In the genomic region with DNA sequence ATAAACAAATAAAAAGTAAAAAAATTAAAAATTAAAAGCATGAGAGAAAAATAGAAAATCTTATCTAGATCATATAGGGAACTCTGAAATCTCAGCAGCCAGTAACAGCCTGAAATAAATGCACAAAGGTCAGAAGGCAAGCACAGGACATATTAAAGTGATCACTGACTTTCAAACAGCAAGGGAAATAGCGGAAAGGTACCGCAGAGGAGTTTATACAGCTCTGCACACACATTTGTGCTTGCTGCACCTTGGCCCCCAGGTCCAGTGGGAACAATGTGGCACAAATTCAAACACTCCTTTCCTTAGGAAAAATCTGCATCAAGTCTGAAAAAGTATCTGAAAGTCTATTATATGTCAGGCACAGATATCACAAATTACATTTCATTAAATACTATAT, we compare ENCODE assay signal across 23 mouse cellular contexts.
A peak's percentile ranks its signal among the peaks of the same experiment; 100 is the strongest.
DNase-seq lines count a peak whose midpoint lies in the region; ATAC-seq and TF ChIP-seq lines count a peak whose summit lies in the region.
"Had no signal": no experiment of that assay in that cellular context is flagged by ENCODE, and none has a peak within 500 bp of the region (broad histone marks: within the 10 kb centered on the region; RNA-seq: fewer than 3 reads in every experiment).

No protein-coding gene starts in this region.

- no peaks in the 10 kb centered on the region for H3K9me3 ChIP-seq in intestine, embryonic 16.5 days (ENCODE audit: control insufficient read depth, low read length)
- no peaks in the 10 kb centered on the region for H3K9me3 ChIP-seq in intestine, embryonic 15.5 days
- no peaks in the 10 kb centered on the region for H3K9me3 ChIP-seq in liver, embryonic 11.5 days (ENCODE audit: control insufficient read depth, low read length)
- H3K9me3 ChIP-seq in liver, postnatal 0 days (ENCODE audit: low read length), result no peaks in the 10 kb centered on the region
- no peaks in the 10 kb centered on the region for H3K9me3 ChIP-seq in liver, embryonic 12.5 days (replicated peaks)
- H3K9me3 ChIP-seq: G1E had no signal

- TF ChIP-seq POLR2A in liver, adult 2 months (IDR thresholded peaks at IDR 0.05; ENCODE audit: extremely low read depth, insufficient read depth, low read length), result no peak

- H3K4me3 ChIP-seq in intestine, embryonic 16.5 days (ENCODE audit: low read length), result no peak overlapping the region
- no peak overlapping the region for H3K4me3 ChIP-seq in intestine, embryonic 15.5 days (replicated peaks)
- H3K4me3 ChIP-seq in liver, adult 2 months (ENCODE audit: insufficient read depth, low read depth, low read length), result no peak overlapping the region
- H3K4me3 ChIP-seq in liver, embryonic 11.5 days (ENCODE audit: low read depth, low read length), result no peak overlapping the region
- H3K4me3 ChIP-seq in liver, postnatal 0 days (ENCODE audit: low read depth, low read length), result no peak overlapping the region
- no peak overlapping the region for H3K4me3 ChIP-seq in liver, embryonic 12.5 days
- H3K4me3 ChIP-seq in brown adipose tissue, adult 24 weeks (ENCODE audit: insufficient read depth, low read depth, low read length), result no peak overlapping the region

- WGBS in intestine, embryonic 16.5 days, result 76% methylated on average over 2 of the region's 2 CpGs
- WGBS in intestine, embryonic 15.5 days, result 74% methylated on average over 2 of the region's 2 CpGs
- WGBS in liver, adult 2 months, result 52% methylated on average over 2 of the region's 2 CpGs
- WGBS in liver, embryonic 11.5 days, result 79% methylated on average over 2 of the region's 2 CpGs
- 78% methylated on average over 2 of the region's 2 CpGs for WGBS in liver, postnatal 0 days (ENCODE audit: insufficient replicate concordance)
- 90% methylated on average over 2 of the region's 2 CpGs for WGBS in liver, embryonic 12.5 days (ENCODE audit: insufficient replicate concordance)

- peak; percentile 19 for DNase-seq in liver, adult 2 months (ENCODE audit: extremely low read depth, low read depth, low spot score)
- DNase-seq in liver, embryonic 11.5 days (ENCODE audit: low spot score), result no peak
- no peak for DNase-seq in liver, postnatal 0 days
- no peak for DNase-seq in ovary, adult 18-20 months (ENCODE audit: low spot score)
- DNase-seq: adrenal gland, adult 2 months; adrenal gland, adult 8-10 months; adrenal gland, postnatal 10 days; adrenal gland, postnatal 14 days; adrenal gland, postnatal 25 days; adrenal gland, postnatal 36 days; B cell, adult 2 months; cerebellum, adult 11 months; cerebellum, adult 11-12 months; cerebellum, adult 18-20 months had no signal

- H3K27me3 ChIP-seq in intestine, embryonic 16.5 days (replicated peaks; ENCODE audit: control insufficient read depth, insufficient read depth, low read length), result no peaks in the 10 kb centered on the region
- no peaks in the 10 kb centered on the region for H3K27me3 ChIP-seq in intestine, embryonic 15.5 days (replicated peaks)
- no peaks in the 10 kb centered on the region for H3K27me3 ChIP-seq in liver, adult 2 months (ENCODE audit: control insufficient read depth, insufficient read depth, low read length)
- no peaks in the 10 kb centered on the region for H3K27me3 ChIP-seq in liver, embryonic 11.5 days (replicated peaks; ENCODE audit: control insufficient read depth, insufficient read depth, low read length)
- H3K27me3 ChIP-seq in liver, postnatal 0 days (ENCODE audit: insufficient read depth, low read length), result no peaks in the 10 kb centered on the region
- H3K27me3 ChIP-seq in liver, embryonic 12.5 days (replicated peaks), result no peaks in the 10 kb centered on the region
- H3K27me3 ChIP-seq: CH12.LX, Patski had no signal

- H3K27ac ChIP-seq in intestine, embryonic 16.5 days (ENCODE audit: low read length), result no peak overlapping the region
- H3K27ac ChIP-seq in intestine, embryonic 15.5 days, result no peak overlapping the region
- H3K27ac ChIP-seq in liver, adult 2 months (replicated peaks; ENCODE audit: insufficient read depth, low read depth, low read length), result no peak overlapping the region
- no peak overlapping the region for H3K27ac ChIP-seq in liver, embryonic 11.5 days (ENCODE audit: low read depth, low read length)
- no peak overlapping the region for H3K27ac ChIP-seq in liver, postnatal 0 days (ENCODE audit: low read depth)
- H3K27ac ChIP-seq in liver, embryonic 12.5 days, result no peak overlapping the region
- H3K27ac ChIP-seq in brown adipose tissue, adult 24 weeks (replicated peaks; ENCODE audit: low read depth, low read length), result peak overlapping the region; percentile 24; the same call in 1 of the 2 replicates

- no peaks in the 10 kb centered on the region for H3K4me1 ChIP-seq in intestine, embryonic 16.5 days (ENCODE audit: control insufficient read depth, insufficient read depth, low read length)
- no peaks in the 10 kb centered on the region for H3K4me1 ChIP-seq in intestine, embryonic 15.5 days (replicated peaks)
- peaks cover 2% of the 10 kb centered on the region; the same call in 1 of the 2 replicates for H3K4me1 ChIP-seq in liver, adult 2 months (ENCODE audit: control insufficient read depth, insufficient read depth, low read length)
- no peaks in the 10 kb centered on the region for H3K4me1 ChIP-seq in liver, embryonic 11.5 days (replicated peaks; ENCODE audit: control insufficient read depth, insufficient read depth, low read length)
- no peaks in the 10 kb centered on the region for H3K4me1 ChIP-seq in liver, postnatal 0 days (ENCODE audit: insufficient read depth)
- H3K4me1 ChIP-seq in liver, embryonic 12.5 days, result no peaks in the 10 kb centered on the region
- H3K4me1 ChIP-seq in brown adipose tissue, adult 24 weeks (ENCODE audit: control insufficient read depth, insufficient read depth, insufficient read length, low read length), result no peaks in the 10 kb centered on the region

- H3K9ac ChIP-seq in intestine, embryonic 16.5 days (ENCODE audit: low read depth, low read length), result no peak overlapping the region
- no peak overlapping the region for H3K9ac ChIP-seq in intestine, embryonic 15.5 days
- no peak overlapping the region for H3K9ac ChIP-seq in liver, adult 2 months (ENCODE audit: low read depth, low read length)
- H3K9ac ChIP-seq in liver, embryonic 11.5 days (ENCODE audit: low read depth, low read length), result no peak overlapping the region
- H3K9ac ChIP-seq in liver, postnatal 0 days (replicated peaks), result no peak overlapping the region
- H3K9ac ChIP-seq in liver, embryonic 12.5 days, result no peak overlapping the region

- no peak for TF ChIP-seq CTCF in liver, adult 2 months (IDR thresholded peaks at IDR 0.05; ENCODE audit: low read depth, low read length)
- no peak for TF ChIP-seq CTCF in liver, postnatal 0 days (IDR thresholded peaks at IDR 0.05; ENCODE audit: low read depth)

- ATAC-seq in intestine, embryonic 16.5 days, result peak; percentile 60
- no peak for ATAC-seq in intestine, embryonic 15.5 days
- ATAC-seq in liver, embryonic 11.5 days (replicated peaks; ENCODE audit: low FRiP score), result no peak
- peak; percentile 62; the same call in 1 of the 2 replicates for ATAC-seq in liver, postnatal 0 days
- no peak for ATAC-seq in liver, embryonic 12.5 days
- ATAC-seq: activated CD4-positive, CD25-positive, alpha-beta regulatory T cell, adult 4 months; CD4-positive, CD25-positive, alpha-beta regulatory T cell, adult 4 months; Patski had no signal

- H3K4me2 ChIP-seq in intestine, embryonic 16.5 days (ENCODE audit: low read depth, low read length), result no peak overlapping the region
- no peak overlapping the region for H3K4me2 ChIP-seq in intestine, embryonic 15.5 days (replicated peaks)
- no peak overlapping the region for H3K4me2 ChIP-seq in liver, embryonic 11.5 days
- H3K4me2 ChIP-seq in liver, postnatal 0 days (ENCODE audit: low read depth, low read length), result no peak overlapping the region
- H3K4me2 ChIP-seq in liver, embryonic 12.5 days, result no peak overlapping the region

- no peak for TF ChIP-seq EP300 in liver, postnatal 0 days (IDR thresholded peaks at IDR 0.05; ENCODE audit: low read depth)

- H3K79me2 ChIP-seq in liver, adult 2 months (ENCODE audit: control insufficient read depth, insufficient read depth, low read length), result no peaks in the 10 kb centered on the region

- H3K36me3 ChIP-seq in intestine, embryonic 16.5 days (ENCODE audit: control insufficient read depth, insufficient read depth, low read length), result no peaks in the 10 kb centered on the region
- no peaks in the 10 kb centered on the region for H3K36me3 ChIP-seq in intestine, embryonic 15.5 days
- no peaks in the 10 kb centered on the region for H3K36me3 ChIP-seq in liver, adult 2 months (ENCODE audit: control insufficient read depth, insufficient read depth, low read length)
- 0 out of 2 replicates have a peak, but pooled peaks cover 2% of the 10 kb centered on the region for H3K36me3 ChIP-seq in liver, embryonic 11.5 days (ENCODE audit: control insufficient read depth, insufficient read depth, low read length)
- H3K36me3 ChIP-seq in liver, postnatal 0 days (replicated peaks; ENCODE audit: insufficient read depth, low read length), result no peaks in the 10 kb centered on the region
- no peaks in the 10 kb centered on the region for H3K36me3 ChIP-seq in liver, embryonic 12.5 days

Comparison
In these comparisons a context has a peak if more than half of its experiments do, and no peak if none do; other contexts are left out.
1. ATAC-seq: peak in intestine, embryonic 16.5 days (single experiment) and liver, postnatal 0 days (single experiment); none in intestine, embryonic 15.5 days (single experiment), liver, embryonic 11.5 days (single experiment) and liver, embryonic 12.5 days (single experiment).